Mouse (Mus musculus) 3134 (cell line): ENCODE results near the gene Fgg.

Source experiments
- DNase-seq: peaks from one replicate; pipeline ENCODE4 v3.0.0-alpha.2; 2011; ENCODE audit warnings: low spot score; ENCODE audit not compliant: insufficient read length; ENCODE audit errors: extremely low read depth

Gene Fgg

DNA sequence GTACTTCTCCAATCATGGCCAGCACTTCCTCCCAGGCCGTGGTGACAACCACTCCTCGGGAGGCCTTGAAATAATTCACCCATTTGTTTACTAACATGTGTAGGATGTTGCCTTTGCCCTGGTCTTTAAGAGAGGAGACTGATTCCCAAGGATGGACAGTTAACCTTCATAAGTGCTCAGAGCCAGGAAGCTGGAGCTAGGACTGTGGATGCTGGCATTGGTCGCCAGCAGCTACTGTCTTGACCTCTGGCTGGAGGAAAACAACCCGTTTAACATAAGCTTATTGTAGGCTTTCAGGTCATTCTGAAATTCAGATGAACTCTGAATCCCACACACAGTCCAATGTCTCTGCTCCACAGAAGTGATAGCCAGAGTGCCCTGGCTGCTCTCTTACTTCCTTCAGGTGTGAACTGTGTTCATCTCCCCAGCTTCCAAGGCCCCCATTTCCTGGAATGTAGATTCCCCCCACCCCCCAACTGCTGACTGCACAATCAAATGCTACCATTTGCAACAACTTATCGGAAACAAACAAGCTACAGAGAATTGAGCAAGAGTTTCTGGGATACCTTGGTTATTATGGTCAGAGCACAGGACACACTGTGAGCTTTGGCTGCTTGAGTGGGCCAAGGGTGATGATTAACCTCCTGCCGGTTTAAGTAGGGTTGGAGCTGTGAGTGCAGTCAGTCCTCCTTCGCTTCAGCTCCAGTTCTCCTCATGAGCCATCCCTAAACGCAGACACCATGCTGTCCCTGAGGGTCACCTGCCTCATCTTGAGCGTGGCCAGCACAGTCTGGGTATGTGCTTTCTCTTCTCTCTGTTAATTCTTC is 18.2 kb downstream of the Fgg start, which contains the start of gene Fga:
Gene Fga, plus strand, starts transcription at position 602 of the 827 bp plus-strand sequence.
- no peak for DNase-seq

DNA sequence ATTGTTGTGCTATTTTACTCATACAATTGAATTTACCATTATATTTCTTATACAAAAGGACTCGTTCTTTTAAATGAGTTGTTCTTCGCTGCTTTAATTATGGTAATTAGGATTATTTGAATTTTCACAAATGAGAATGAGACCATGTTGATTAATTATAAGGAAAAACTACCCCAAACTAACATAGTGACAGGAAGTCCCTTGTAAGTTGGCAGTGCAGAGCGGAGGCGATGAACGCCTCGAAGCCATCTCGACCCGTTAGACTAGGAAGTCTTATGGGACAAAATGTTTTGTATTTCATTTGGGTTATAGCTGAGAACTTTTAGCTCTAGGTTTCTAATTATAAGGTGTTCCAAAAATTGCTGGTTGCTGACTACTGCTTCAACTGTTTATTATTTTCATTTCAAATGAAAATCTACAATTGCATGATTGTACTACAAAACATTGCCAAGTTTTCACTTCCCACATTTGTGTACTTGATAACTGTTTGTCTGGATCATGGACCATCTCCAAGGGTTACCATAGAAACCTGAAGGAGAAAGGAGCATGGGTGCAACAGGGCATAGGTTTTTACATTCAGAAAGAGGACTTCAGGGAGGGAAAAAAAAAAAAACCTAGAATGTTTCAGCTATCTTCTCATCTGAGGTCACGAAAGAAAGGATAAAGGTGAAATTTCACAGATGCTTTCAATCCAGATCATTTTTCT is 20.2 kb downstream of the Fgg start:
- no peak for DNase-seq

DNA sequence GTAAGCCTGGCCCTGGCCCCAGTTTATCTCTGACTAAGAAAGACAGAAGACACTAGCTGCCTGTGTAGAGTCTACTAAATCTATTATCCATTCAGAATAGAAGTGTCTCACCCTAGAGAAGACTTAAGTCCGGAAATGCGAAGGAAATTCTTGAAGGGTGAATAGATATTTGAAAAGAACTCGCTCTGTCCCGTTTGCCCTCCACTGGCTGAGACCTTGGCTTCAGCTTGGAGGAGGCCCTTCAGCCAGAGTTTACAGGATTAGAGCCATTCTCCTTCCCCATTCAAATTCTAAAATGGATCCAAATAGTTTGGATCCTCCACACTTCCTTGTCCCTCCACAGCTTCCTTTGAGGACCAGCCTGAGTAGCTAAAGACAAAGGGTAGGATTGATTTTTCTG is 22.8 kb downstream of the Fgg start:
- no peak for DNase-seq

DNA sequence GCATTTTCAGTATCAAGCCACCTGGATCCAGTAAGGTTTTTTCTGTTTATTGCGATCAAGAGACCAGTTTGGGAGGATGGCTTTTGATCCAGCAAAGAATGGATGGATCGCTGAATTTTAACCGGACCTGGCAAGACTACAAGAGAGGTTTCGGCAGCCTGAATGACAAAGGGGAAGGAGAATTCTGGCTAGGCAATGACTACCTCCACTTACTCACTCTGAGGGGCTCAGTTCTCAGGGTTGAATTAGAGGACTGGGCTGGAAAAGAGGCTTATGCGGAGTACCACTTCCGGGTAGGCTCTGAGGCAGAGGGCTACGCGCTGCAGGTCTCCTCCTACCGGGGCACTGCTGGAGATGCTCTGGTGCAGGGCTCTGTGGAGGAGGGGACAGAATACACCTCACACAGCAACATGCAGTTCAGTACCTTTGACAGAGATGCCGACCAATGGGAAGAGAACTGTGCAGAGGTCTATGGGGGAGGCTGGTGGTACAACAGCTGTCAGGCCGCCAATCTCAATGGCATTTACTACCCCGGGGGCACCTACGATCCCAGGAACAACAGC is 25.3 kb downstream of the Fgg start:
- no peak for DNase-seq

DNA sequence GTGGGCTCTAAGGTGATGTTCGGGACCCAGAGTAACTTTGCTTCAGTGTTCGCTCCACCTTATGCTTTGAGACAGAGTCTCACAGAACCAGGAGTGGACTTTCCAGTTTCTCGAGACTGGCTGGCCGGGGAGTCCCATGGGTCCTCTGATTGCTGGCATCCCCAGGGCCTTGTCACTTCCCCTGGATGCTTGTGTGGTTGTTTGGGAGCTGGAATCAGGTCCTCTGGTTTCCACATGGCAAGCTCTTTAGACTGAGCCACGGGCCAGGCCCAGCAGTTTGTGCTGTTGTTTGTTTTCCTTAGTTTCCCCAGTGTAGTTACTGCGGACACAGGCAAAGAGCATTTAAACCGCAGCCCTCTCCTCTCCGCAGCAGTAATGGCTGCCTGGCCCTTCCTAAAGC is 26.3 kb downstream of the Fgg start:
- no peak for DNase-seq

DNA sequence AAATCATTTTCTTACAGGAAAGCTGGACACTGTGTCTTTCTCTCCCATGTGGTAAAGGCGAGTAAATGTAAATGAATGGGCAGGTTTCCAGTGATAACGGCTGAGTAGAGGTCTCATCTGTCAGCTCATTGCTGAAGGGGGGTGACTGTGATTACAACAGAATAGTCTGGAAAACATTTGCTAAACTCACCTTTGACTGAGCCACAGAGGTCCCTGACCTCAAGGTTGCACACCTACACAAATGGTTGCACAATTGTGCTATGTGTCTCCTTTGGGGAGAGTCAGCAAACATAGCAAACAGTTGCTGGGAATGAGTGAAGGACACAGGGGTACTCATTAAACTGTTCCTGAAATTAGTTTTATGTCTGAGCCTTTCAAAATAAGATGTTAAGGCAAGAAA is 31.3 kb downstream of the Fgg start:
- DNase-seq, result no peak

DNA sequence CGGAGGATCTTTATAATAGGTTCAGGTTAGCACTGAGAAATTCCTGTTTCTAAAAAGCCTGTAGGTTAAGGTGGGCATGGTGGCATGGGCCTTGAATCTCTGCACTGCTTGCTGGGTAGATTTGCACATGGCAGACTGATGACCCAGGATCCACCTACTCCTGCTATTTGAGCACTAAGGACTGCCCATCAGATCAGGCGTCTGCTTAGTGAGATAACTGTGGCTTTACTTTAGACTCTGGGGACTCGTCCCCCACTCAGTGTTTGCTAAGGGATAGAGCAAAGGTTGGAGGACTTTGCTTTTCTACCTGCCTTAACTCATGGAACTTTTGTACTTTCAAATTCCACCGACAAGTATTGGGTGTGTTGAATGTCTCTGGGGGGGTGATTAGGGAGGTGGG is 32.1 kb downstream of the Fgg start:
- DNase-seq, result no peak

DNA sequence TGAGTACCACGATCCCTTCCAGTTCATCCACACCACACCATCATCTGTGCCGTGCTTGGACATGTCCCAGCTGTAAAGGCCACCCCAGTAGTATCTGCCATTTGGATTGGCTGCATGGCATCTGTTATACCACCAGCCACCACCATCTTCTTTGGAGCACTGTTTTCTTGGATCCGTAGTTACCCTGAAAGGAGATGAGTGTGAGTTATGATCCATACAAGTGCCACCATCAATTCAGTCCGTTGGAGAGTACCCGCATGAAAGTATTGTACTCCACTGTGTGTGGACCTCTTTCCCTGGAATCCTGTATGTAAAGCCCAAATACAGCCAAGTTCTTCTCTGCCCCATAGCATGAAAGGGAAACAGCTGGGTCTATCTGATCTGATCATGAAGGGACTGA is 34.9 kb downstream of the Fgg start:
- no peak for DNase-seq

DNA sequence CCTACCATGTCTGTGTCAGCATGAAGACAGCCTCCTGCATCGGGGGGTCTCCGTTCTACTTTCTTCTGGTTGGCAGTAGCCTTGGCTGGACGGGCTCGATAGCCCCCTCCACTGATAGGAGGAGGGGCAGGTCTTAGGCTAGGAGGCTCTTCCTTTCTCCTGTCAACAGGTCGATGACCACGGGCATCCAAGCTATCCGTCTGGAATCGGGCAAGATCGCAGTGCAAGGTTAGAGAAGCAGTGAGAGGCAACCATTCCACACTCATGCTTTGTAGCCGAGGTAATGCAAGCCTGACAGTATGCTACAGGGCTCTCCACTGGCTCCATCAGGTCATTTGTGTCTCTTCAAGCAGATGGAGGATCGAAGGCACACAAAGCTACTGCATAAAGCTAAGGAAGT is 39.1 kb downstream of the Fgg start:
- DNase-seq, result no peak

DNA sequence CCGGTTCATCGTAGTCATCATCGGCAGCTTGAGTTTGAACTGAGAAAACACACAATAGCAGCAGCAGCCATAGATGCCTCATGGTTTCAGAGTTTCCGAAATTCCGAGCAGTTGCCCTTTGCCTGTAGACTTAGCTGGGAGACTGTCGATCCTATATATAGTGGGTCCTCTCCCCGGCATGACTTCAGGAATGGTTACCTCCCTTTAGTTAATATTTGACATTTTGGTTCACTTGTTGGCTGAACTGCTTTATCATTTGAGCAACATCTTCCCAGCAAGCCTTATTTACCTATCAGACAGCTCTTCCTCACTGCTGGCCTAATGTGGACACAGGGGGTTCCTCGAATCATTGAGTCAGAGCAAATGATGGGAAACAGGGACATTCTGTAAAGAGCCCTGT is 42.2 kb downstream of the Fgg start, which contains the start of gene Fgb:
Gene Fgb, minus strand, starts transcription at position 184 of the 400 bp plus-strand sequence.
- no peak for DNase-seq

DNA sequence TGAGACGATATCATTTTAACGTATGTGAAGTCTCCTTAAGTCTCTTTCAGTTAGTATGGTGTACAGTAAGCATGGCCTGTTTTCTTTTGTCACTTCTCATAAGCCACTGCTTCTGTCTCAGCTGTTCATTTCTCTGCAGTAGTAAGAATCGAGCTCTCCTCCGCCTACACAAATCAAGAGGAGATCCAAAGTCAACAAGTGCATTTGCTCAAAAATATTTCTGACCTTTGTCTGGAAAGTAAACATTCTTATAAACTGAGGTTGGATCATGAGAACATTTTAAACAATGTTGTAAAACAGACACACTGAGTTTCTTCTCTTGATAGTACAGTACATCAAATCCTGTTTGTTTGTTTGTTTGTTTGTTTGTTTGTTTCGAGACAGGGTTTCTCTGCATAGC is 43.1 kb downstream of the Fgg start:
- DNase-seq, result no peak

DNA sequence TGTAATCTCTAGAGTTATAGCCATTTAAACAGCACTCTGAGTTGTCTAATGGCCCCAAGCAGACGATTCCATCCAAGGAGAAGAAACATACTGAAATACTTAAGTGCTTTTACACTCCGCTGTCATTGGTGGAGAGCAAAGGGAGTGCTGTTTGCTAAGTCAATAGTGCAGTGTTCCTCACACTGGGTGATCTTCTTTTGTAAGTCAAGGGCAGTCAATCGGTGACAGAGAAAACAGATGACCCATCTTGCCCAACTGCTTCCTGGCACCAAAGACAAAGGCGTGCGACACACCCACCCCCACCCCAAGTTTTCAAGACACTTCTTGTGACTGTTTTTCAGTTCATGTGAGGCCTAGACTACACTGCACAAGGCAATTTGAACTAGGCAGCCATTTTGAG is 44.6 kb downstream of the Fgg start:
- no peak for DNase-seq

DNA sequence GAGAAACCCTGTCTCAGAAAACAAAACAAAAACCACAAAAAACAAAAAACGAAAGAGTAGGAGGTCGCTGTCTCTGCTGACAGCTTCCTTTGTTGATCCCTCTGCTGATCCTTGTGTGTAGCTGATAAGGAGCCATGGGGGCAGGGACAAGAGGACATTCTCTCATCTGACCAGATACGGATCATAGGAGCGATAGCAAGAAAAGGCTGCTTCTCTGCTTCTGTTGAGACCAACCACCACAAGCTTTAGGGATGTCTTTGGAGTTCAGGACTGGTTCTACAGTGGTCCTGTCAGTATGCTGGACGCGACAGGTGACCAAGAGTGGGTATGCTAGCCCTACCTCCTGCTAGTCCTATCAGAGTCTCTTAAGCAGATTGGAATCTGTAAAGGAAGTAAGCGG is 45.6 kb downstream of the Fgg start:
- no peak for DNase-seq

DNA sequence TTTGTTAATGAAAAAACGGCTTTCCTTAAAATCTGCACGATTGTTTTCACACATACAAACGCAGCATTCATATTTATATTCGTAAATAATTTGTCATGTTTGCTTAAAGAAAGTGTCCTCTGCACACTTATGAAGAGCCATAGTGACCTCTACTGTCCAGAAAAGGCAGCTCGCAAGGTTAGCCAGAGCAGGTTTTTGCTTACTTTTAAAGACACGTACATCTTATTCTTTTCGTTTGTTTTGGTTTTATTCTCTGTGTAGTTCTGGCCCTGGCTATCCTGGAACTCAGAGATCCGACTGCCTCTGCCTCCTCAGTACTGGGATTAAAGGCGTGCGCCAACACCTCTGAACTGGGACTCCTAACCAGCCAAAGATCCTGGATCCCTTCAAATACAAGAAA is 46.2 kb downstream of the Fgg start:
- DNase-seq, result peak; percentile 33

DNA sequence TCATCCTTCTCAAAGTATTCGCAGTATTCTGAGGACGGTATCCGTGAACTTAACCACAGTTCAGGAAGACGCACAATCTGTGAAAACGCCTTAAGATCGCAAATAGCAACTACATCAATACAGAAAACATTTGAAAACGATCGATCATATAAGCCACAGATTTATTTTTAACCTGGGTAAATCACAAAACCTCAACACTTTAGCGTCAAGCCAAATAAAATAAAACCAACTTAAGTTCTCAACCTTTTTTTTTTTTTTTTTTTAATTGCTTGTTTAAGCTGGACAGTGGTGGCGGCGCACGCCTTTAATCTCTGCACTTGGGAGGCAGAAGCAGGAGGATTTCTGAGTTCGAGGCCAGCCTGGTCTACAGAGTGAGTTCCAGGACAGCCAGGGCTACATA is 47.2 kb downstream of the Fgg start:
- no peak for DNase-seq

DNA sequence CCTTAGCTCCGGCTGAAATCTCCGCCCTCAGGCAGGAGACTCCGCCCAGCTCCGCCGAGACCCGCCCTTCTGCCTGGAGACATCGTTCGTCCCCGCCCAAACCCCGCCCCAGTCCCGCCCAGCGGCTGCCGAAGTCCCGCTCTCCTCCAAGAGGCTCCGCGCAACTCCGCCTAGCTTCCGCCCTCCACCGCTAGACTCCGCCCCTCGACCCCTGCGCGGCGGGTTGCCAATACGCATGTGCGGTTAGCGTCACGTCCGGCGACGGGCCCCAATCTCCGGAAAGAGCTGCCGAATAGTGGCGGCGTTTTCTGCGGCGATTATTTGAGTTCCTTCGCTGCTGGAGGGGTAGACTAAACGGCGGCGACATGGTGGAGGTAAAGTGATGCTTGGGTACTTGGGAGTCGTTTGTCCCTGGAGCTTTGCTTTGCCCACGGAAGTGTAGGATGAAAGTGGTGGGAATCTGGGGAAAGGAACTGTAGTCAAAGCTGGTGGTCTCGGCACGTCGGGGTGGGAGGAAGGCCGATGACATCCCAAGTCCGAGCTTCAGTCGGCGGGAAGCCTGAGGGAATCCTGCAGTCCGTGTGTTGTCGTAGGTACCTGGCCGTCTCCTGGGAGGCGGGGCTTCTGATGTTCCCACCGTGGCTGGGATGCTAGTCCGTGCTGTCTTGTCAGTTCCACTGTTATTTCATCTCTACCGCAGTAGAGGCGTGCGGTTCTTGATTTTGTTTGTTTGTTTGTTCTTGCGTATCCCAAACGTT is 47.9 kb downstream of the Fgg start, which contains the start of gene Plrg1:
Gene Plrg1, plus strand, starts transcription at position 242 of the 758 bp plus-strand sequence.
- DNase-seq, result peak; percentile 99

DNA sequence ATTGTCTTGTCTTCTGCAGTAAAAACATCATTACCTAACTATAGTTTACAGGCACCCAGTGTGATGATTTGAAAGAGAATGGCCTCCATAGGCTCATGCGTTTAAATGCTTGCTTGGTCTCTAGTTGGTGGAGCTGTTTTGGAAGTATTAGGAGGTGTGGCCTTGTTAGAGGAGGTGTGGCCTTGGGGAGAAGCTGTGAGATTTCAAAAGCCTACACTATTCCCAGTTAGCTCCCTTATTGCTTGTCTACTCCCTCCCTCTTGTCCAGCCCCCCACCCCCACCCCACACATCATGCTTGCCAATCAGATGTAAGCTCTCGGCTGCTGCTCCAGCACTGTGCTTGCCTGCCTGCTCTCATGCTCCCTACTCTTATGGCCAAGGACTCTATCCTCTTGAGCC is 49.5 kb downstream of the Fgg start:
- no peak for DNase-seq
